Mouse (Mus musculus) heart, postnatal 36 days (tissue): ENCODE measurements at regions not wholly inside any gene's neighbourhood (a gene's known extent, or its start where the extent isn't known, plus 50 kb on each side); places are given as distances from the start of the nearest gene placed in this dataset.

Source experiments
- DNase-seq, 2 experiments: peaks; one replicate each; pipeline ENCODE4 v3.0.0; 2021 to 2022
- intact Hi-C: fragments of 180-260 bp; cut with DNase I; formaldehyde crosslinking; loops from one replicate; pipeline ENCODE4 v1.15.1; 2025

DNA sequence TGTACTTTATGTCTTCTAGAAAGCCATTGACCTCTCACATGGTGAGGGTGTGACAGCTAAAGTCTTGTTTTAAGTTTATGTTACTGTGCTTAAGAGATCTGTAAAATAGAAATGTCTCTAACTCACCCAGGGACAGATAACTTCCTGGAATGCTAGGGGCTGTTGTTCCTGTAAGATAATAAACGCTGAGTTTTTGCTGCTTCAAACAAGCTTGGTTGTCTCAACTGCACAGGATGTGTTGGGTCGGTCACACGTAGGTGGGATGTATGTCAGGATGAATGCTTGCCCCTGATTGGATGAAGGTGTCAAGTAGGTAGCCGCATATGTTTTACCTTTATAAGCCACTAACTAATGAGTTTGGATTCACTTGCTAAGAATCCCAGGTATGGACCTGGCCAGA is 63.8 kb upstream of the Eif4g2 start:
- no peak for DNase-seq
- intact Hi-C loops = no loop called here

DNA sequence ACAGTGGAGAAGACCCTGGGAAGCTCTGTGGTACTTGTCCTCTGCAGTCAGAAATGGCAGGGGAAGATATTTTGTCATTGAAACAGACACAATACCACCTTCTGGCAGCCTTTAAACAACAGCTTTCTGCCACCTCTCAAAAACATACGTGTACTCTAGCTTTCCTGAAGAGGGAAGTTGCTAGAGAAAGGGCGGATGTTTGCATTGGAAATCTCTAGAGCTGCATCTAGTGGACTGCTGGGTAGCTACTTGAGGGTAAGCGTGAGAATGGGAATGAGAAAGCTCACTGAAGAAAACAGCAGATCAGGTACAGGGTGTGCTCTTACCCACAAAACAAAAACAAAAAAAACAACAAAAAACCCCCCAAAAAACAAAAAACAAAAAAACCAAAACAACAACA is 61.4 kb upstream of the Eif4g2 start:
- DNase-seq = no peak
- intact Hi-C loops = no loop called here

GRCm38 (mm10) chr7:111141285-111141965 is 58.6 kb upstream of the Eif4g2 start:
- DNase-seq = no peak
- intact Hi-C loops = no loop called here

GRCm38 (mm10) chr7:111138038-111138437 is 55.2 kb upstream of the Eif4g2 start:
- intact Hi-C loops = no loop called here
- no peak for DNase-seq

DNA sequence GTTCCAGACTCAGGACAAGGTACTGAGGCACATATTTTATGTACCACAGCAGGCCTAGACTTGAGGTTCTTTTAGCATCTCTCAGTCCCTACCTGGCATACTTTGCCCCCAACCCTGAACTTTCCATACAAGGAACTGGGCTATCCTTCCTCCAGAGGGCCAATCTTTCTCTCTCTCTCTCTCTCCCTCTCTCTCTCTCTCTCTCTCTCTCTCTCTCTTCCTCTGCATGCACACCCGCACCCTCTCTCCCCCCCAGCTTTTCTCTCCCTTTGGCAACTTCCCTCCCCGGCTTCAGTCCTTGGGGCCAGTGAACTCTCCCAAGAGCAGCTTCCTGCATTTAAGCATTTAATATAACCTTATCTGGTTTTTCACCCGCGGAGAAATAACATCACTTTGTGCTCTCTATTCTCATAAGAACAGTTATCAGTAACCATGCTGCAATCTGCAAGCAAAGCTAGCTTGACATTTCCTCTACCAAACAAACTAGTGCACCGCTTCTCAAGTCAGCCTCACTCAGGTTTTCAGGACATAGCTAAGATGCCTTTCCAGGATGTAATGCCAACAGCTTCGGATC is 53.3 kb upstream of the Eif4g2 start:
- no peak for DNase-seq
- intact Hi-C loops = no loop called here

- intact Hi-C loops = no loop called here
Observed at GRCm38 (mm10) chr7:111134496-111134895, 51.7 kb upstream of the Eif4g2 start.

More at GRCm38 (mm10) chr7:111134496-111134895, 51.7 kb upstream of the Eif4g2 start:
- DNase-seq = no peak
